Mouse (Mus musculus) brown adipose tissue, adult 24 weeks (tissue): ENCODE data around the gene Dtx3l. TPM values are rescaled to one million over a fixed set of nuclear protein-coding genes. Genes with fewer than 3 reads are reported as not detected.
"Not testable (repeated sequence)": the region's sequence is repeated elsewhere in the genome, so short reads cannot be mapped to it uniquely, and the experiment has no call there.

ENCODE experiments used
- H3K27ac ChIP-seq: fragments of 200-500 bp; replicated peaks from 2 replicates; pipeline ENCODE4 v1.5.1; 2012; ENCODE audit warnings: low read depth, mild to moderate bottlenecking, low read length
- H3K4me1 ChIP-seq: fragments of 200-500 bp; 2 replicates; pipeline ENCODE4 v1.6.1; 2012; ENCODE audit warnings: low read length, mixed read lengths; ENCODE audit not compliant: control insufficient read depth, insufficient read depth, insufficient read length
- H3K4me3 ChIP-seq: fragments of 200-500 bp; 2 replicates; pipeline ENCODE4 v1.5.1; 2012; ENCODE audit warnings: low read depth, mild to moderate bottlenecking, low read length, moderate library complexity; ENCODE audit not compliant: insufficient read depth
- polyA plus RNA-seq: library from polyadenylated mRNA; stranded (reverse); fragments of >200 nt; gene quantifications from 2 replicates; pipeline ENCODE4 v1.2.4, GENCODE M21; 2012; ENCODE audit not compliant: missing spikeins, insufficient read depth, insufficient read length

Gene Dtx3l
- polyA plus RNA-seq: 6.1 and 6.3 TPM in 2 replicates

DNA sequence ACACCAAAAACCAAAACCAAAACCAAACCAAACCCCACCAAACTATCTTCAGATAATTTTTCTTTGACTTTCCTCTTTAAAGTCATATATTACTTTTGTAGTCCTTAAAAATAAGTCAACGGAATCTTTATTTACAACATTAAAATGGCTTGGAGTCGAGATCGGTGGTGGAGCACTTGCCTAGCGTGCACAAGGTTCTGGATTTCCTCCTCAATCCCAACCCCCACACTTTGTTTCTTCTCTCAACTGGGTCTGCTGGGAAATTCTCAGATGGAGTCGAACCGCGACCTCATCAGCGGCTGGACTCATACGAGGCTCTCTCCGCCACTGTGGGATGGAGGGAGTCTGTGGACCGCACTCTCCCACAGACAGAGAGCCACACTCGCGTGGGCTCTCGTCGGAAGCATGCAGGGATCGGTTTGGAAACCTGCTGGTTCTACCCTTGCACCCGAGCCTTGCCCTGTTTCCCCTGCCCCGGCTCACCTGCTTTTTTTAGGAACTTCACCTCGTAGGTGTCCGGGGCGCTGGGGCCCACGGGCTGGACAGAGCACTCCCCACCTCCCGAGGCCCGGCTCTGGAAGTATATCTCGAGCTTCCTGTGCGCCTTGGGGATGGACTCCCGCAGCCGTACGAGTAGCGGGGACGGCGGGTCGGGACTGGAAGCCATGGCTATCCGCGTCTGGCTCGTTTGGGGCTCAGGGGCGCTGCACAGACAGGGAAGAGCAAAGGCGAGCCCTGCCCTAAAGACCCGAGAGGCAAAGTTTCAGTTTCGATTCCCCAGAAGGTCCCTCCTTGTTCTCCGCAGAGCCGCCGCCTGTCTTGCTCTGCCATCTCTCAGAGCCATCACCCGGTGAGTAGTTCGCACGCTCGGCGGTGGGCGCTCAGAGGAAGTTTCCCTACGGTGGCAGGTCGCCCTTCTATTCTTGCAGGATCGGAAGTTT, at the start of gene Dtx3l, which contains the start of gene Parp9:
Dtx3l (minus strand) TSS at position 941 of the 941 bp plus-strand sequence.
Parp9 (plus strand) TSS at position 260 of the 941 bp plus-strand sequence.
- peak within 1 kb of the TSS; percentile 80 for H3K27ac ChIP-seq
- peak within 1 kb of the TSS; percentile 92 for H3K4me3 ChIP-seq
- H3K4me1 ChIP-seq: peaks cover 2% of the 10 kb centered on the region; the same call in 1 of the 2 replicates

DNA sequence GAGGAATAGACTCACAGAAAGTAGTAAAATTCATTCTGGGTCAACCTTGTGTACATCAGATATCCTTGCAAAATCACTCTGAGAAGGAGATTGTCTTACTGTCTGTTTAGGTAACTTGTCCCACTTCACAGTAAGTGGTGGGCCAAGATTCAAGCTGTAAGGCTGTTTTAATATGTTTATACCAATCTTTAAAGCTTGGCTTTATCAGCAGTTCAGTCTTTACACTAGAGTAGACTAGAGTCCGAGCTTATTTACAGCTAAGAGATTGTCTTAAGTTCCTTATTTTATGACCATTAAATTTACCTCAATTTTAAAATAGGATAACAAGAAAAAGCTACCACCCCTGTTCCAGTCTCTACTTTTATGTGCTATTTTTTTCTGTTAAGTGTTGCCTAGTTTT, 49.0 kb upstream of the Dtx3l start:
- no peaks in the 10 kb centered on the region for H3K4me1 ChIP-seq
- no peak overlapping the region for H3K4me3 ChIP-seq
- H3K27ac ChIP-seq: no peak overlapping the region

DNA sequence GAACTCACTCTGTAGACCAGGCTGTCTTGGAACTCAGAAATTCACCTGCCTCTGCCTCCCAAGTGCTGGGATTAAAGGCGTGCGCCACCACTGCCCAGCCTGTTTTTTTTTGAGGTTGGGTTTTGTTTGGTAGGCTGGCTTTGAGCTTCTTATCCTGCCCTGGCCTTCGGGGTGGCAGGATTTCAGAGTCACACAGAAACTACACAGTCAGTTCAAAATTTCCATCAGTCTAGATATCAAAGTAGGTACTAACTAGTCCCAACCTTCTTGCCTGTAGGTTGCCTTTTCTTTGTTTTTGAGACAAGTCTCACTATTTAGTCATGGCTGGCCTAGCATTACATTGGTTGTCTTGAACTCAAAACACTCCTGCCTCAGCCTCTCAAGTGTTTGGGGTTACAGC, 45.5 kb upstream of the Dtx3l start:
- peak overlapping the region; percentile 78 for H3K4me3 ChIP-seq

DNA sequence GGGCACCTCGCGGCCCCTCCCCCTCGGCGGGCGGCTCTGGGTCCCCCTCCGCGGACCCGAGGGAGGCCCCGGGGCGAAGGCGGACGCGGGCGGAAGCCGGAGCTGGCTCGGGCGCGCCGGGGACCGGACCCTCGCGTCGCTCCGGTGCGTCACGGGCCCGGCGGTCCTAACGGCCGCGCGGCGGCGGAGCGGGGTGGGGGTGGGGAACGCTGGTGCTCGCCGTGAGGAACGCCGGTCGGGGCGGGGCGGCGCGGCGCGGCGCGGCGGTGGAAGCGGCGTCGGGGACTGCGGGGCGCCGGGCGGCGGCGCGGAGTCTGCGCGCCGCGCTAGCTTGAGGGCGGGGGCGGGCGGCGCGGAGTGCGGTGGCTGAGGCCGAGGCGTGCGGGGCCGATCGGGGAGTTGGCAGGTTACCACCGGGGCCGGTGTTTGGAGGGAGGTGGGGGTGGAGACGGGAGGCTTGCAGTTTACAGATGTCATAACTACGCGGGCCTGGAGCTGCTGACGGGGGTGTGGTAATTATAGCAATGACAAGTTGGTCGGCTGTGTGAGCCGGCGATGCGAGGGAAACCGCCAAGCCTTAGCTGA, 44.7 kb upstream of the Dtx3l start:
- Histone ChIP-seq H3K4me3 (peak overlapping the region; percentile 78), H3K27ac (peak overlapping the region; percentile 78), H3K4me1 (no peaks in the 10 kb centered on the region)

More for the DNA sequence above, 45.5 kb upstream of the Dtx3l start:
- H3K27ac ChIP-seq: no peak overlapping the region
- H3K4me1 ChIP-seq: no peaks in the 10 kb centered on the region

- H3K4me3 ChIP-seq: peak overlapping the region; percentile 78
- no peaks in the 10 kb centered on the region for H3K4me1 ChIP-seq
- peak overlapping the region; percentile 78 for H3K27ac ChIP-seq
These were observed 44.1 kb upstream of the Dtx3l start for GRCm38 (mm10) chr16:35982902-35983516.

GRCm38 (mm10) chr16:35982506-35982901, 43.6 kb upstream of the Dtx3l start:
- peak overlapping the region; percentile 78 for H3K4me3 ChIP-seq
- no peaks in the 10 kb centered on the region for H3K4me1 ChIP-seq
- no peak overlapping the region for H3K27ac ChIP-seq

- no peak overlapping the region for H3K27ac ChIP-seq
- no peaks in the 10 kb centered on the region for H3K4me1 ChIP-seq
- H3K4me3 ChIP-seq: no peak overlapping the region
These were observed 42.4 kb upstream of the Dtx3l start for GRCm38 (mm10) chr16:35981363-35981821.

DNA sequence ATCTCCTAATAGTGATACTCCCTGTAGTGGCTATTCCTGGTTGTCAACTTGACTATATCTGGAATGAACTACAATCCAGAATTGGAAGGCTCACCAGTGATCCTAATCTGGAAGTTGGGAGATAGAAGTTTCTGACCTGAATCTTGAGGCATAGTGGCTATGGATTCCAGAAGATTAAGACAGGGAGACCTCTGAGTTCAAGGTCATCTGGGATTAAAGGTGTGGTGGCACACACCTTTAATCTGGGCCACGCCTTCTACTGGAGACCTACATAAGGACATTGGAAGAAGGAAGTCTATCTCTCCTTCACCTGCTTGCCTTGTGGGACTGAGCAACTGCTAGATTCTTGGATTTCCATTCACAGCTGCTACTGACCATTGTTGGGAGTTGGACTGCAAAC, 39.5 kb upstream of the Dtx3l start, which contains the start of gene Kpna1:
Kpna1 (plus strand) TSS at position 301 of the 400 bp plus-strand sequence.
- not testable (repeated sequence) for H3K27ac ChIP-seq, H3K4me1 ChIP-seq, H3K4me3 ChIP-seq

GRCm38 (mm10) chr16:35974021-35974420, 35.1 kb upstream of the Dtx3l start:
- Histone ChIP-seq H3K4me3 (no peak overlapping the region), H3K27ac (no peak overlapping the region), H3K4me1 (no peaks in the 10 kb centered on the region)

GRCm38 (mm10) chr16:35968149-35968548, 29.2 kb upstream of the Dtx3l start:
- Histone ChIP-seq H3K4me1 (no peaks in the 10 kb centered on the region), H3K27ac (no peak overlapping the region)

DNA sequence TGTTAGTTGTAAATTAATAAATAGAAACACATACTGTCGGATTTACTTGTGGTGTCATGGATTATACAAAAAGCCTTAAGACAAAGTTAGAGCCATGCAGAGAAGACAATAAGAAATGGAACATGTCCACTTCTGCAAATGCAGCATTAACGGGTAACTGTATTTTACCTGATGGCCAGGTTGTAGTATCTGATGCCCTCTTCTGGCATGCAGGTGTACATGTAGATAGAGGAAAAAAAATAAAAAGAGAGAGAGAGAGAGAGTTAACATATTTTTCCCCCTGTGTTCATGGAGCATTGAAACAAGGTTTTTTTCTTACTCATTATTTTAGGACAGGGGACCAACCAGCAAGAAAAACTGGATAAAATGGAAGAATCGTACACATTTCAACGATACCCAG, 28.4 kb upstream of the Dtx3l start:
- Histone ChIP-seq H3K27ac (no peak overlapping the region), H3K4me3 (no peak overlapping the region), H3K4me1 (no peaks in the 10 kb centered on the region)

More at GRCm38 (mm10) chr16:35968149-35968548, 29.2 kb upstream of the Dtx3l start:
- H3K4me3 ChIP-seq: no peak overlapping the region

- no peak overlapping the region for H3K27ac ChIP-seq
- no peak overlapping the region for H3K4me3 ChIP-seq
- no peaks in the 10 kb centered on the region for H3K4me1 ChIP-seq
These were observed 27.6 kb upstream of the Dtx3l start for GRCm38 (mm10) chr16:35966411-35967115.

- H3K4me1 ChIP-seq, H3K27ac ChIP-seq, H3K4me3 ChIP-seq: not testable (repeated sequence)
These were observed 27.0 kb upstream of the Dtx3l start for GRCm38 (mm10) chr16:35965991-35966390.

- Histone ChIP-seq H3K27ac (no peak overlapping the region), H3K4me3 (no peak overlapping the region), H3K4me1 (peaks cover 3% of the 10 kb centered on the region)
These were observed 13.7 kb upstream of the Dtx3l start for GRCm38 (mm10) chr16:35952628-35953130.
